Mouse (Mus musculus) gastrocnemius, adult 2 months (tissue): ENCODE data around the gene Mboat7. TPM values are rescaled to one million over a fixed set of nuclear protein-coding genes. Genes with fewer than 3 reads are reported as not detected.
"Not testable (repeated sequence)": the region's sequence is repeated elsewhere in the genome, so short reads cannot be mapped to it uniquely, and the experiment has no call there.

Experiments used
- DNase-seq: peaks from one replicate; pipeline ENCODE4 v3.0.0; 2022
- H3K27ac ChIP-seq: fragments of 200-600 bp; 2 replicates; pipeline ENCODE4 v1.8.1; 2022; ENCODE audit warnings: mild to moderate bottlenecking
- H3K4me3 ChIP-seq: fragments of 200-600 bp; 2 replicates; pipeline ENCODE4 v1.8.1; 2022; ENCODE audit warnings: mild to moderate bottlenecking, moderate library complexity
- CTCF ChIP-seq: fragments of 200-600 bp; IDR thresholded peaks from 2 replicates; pipeline ENCODE4 v1.8.1; 2022; ENCODE audit warnings: antibody characterized with exemption, mild to moderate bottlenecking, moderate library complexity
- intact Hi-C: fragments of 180-260 bp; cut with DNase I; formaldehyde crosslinking; loops from one replicate; pipeline ENCODE4 v1.15.1; 2025
- total RNA-seq, 2 experiments: library from RNA; stranded (reverse); gene quantifications; 2 replicates each; pipeline ENCODE4 v1.2.3; 2021

The Mboat7 gene
- total RNA-seq, 2 experiments from 2014 or later = 8.9 to 10.1 TPM

DNA sequence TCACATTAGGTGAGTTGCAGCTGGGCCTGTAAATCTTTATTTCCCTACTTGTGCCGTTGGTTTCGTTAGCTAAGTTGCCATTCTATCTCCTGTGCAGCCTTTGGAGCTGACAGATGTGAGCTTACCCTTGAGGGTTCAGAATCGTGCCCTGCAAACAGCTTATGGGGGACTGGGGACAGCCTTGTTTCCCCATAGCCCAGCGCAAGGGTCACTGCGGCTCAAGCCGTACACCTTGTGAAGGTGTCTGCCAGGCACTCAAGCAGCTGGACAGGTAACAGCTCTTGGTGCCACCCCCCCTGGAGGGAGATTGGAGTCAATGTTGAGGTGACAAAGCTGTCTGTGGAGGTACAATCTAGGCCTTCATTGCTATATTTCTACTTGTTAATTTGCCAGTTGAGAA is 12.6 kb upstream of the Mboat7 start:
- Histone ChIP-seq H3K27ac (no peak overlapping the region; the same call in 1 of the 2 replicates), H3K4me3 (peak overlapping the region; percentile 83)
- intact Hi-C loops = loop anchor here (10.0 kb wide), 1 partner anchor 729 kb away; no protein-coding TSS in a partner anchor
- no peak for TF ChIP-seq CTCF
- no peak for DNase-seq

DNA sequence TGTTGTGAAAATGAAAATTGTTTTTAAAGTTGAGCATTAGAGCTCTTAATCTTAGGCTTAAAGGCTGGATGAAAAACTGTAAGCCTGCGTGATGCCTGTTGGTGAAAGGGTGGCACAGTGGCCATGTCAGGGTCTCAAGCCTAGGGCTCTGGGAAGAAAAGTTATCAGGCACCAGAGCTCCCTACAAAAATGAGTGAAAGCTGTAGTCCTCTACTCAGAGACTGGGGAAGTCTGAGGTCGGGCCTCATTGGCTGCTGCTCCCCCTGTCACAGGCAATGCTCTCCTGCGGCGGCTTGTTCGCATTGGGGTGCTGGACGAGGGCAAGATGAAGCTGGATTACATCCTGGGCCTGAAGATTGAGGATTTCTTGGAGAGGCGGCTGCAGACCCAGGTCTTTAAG is 12.1 kb upstream of the Mboat7 start:
- intact Hi-C loops = loop anchor here (10.0 kb wide), 1 partner anchor 729 kb away; no protein-coding TSS in a partner anchor
- DNase-seq = not testable (repeated sequence)
- H3K4me3 ChIP-seq = peak overlapping the region; percentile 83
- H3K27ac ChIP-seq = peak overlapping the region; percentile 40; the same call in 1 of the 2 replicates

- H3K27ac ChIP-seq = peak overlapping the region; percentile 95
- intact Hi-C loops = loop anchor here (10.0 kb wide), 1 partner anchor 730 kb away; no protein-coding TSS in a partner anchor
Observed at GRCm38 (mm10) chr7:3704475-3704874, 11.2 kb upstream of the Mboat7 start.

GRCm38 (mm10) chr7:3703879-3704441 is 10.6 kb upstream of the Mboat7 start, which contains the start of gene Rps9:
TSS of gene Rps9 (plus strand) at chr7:3703993.
- peak; percentile 35 for TF ChIP-seq CTCF
- Histone ChIP-seq H3K4me3 (peak within 1 kb of the TSS; percentile 83), H3K27ac (peak within 1 kb of the TSS; percentile 95)
- intact Hi-C loops = loop anchor here (10.0 kb wide), 1 partner anchor 731 kb away; no protein-coding TSS in a partner anchor
- peak; percentile 97 for DNase-seq

More at GRCm38 (mm10) chr7:3704475-3704874, 11.2 kb upstream of the Mboat7 start:
- TF ChIP-seq CTCF = no peak
- no peak for DNase-seq
- H3K4me3 ChIP-seq = peak overlapping the region; percentile 83

DNA sequence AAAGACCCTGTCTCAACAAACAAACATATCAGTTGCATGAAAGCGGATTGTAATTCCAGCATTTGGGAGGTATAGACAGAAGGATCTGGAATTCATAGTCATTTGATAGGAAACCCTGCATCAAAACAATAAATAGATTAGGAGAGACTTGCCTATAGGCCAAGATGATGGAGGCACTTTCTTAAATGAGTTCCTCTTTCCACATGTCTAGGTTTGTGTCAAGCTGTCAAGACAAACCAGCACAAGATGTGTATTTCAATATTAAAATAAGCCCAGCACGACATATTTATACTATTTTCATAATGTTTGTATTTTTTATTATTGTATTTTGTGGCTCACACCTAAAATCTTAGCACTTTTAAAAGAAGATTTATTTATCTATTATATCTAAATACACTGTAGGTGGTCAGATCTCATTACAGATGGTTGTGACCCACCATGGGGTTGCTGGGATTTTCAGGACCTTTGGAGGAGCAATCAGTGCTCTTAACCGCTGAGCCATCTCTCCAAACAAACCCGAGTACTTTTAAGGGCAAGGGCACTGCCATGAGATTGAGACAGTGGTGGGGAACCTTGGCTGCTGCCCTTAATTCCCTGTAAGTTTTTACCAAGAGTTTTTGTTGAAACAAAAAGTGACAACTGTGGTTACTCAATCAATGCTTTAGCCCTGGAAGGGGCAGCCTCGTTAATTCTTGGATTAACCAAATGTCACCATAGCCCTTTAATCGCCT is 10.0 kb upstream of the Mboat7 start:
- H3K27ac ChIP-seq = peak overlapping the region; percentile 95
- no peak for TF ChIP-seq CTCF
- no peak for DNase-seq
- intact Hi-C loops = loop anchor here (10.0 kb wide), 1 partner anchor 731 kb away; no protein-coding TSS in a partner anchor
- peak overlapping the region; percentile 83 for H3K4me3 ChIP-seq

GRCm38 (mm10) chr7:3698471-3698870 is 5.1 kb upstream of the Mboat7 start:
- Histone ChIP-seq H3K4me3 (no peak overlapping the region), H3K27ac (no peak overlapping the region)
- no peak for DNase-seq
- intact Hi-C loops = no loop called here
- no peak for TF ChIP-seq CTCF

DNA sequence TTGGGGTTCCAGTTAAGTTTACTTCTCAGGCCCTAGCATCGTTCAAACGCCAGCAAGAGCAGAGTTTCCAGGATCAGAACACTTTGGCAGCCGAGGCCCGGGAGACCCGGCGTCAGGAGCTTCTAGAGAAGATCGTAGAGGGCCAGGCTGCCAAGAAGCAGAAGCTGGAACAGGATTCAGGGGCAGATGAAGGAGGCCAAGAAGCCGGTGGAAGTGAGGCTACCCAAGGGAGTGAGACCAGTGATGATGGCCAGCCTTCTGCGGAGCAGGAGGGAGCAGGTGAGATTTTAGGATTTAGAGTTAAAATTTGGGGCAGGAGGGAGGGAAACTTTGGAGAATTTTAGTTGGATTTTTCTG is 1.6 kb upstream of the Mboat7 start:
- DNase-seq = peak; percentile 43
- intact Hi-C loops = loop anchor here (5.0 kb wide), 2 partner anchors 48 to 68 kb away; partner anchors contain the start of genes Cnot3, Prpf31 and Tfpt
- H3K4me3 ChIP-seq = peak overlapping the region; percentile 76
- peak overlapping the region; percentile 98 for H3K27ac ChIP-seq

GRCm38 (mm10) chr7:3694076-3694948 is 989 bp upstream of the Mboat7 start:
- peak; percentile 71 for DNase-seq
- peak overlapping the region; percentile 76 for H3K4me3 ChIP-seq
- intact Hi-C loops = loop anchor here (5.0 kb wide), 2 partner anchors 47 to 67 kb away; partner anchors contain the start of genes Cnot3, Prpf31 and Tfpt
- H3K27ac ChIP-seq = peak overlapping the region; percentile 98
- no peak for TF ChIP-seq CTCF

GRCm38 (mm10) chr7:3693809-3694075 is 419 bp upstream of the Mboat7 start:
- no peak for TF ChIP-seq CTCF
- Histone ChIP-seq H3K4me3 (peak overlapping the region; percentile 76), H3K27ac (peak overlapping the region; percentile 98)
- intact Hi-C loops = loop anchor here (2.0 to 5.0 kb wide), 3 partner anchors 29 to 66 kb away; partner anchors contain the start of genes Cnot3, Leng1, Prpf31 and Tfpt
- DNase-seq = no peak

- Histone ChIP-seq H3K27ac (peak within 1 kb of the TSS; percentile 98), H3K4me3 (peak within 1 kb of the TSS; percentile 76)
- intact Hi-C loops = loop anchor here (2.0 to 5.0 kb wide), 3 partner anchors 28 to 65 kb away; partner anchors contain the start of genes Cnot3, Leng1, Prpf31 and Tfpt
- TF ChIP-seq CTCF = no peak; the same call in 1 of the 2 replicates
- no peak for DNase-seq
Observed at GRCm38 (mm10) chr7:3692382-3692986, 839 bp downstream of the Mboat7 start, which contains the start of gene Tsen34. TSS of gene Tsen34 (plus strand) at chr7:3692863.

DNA sequence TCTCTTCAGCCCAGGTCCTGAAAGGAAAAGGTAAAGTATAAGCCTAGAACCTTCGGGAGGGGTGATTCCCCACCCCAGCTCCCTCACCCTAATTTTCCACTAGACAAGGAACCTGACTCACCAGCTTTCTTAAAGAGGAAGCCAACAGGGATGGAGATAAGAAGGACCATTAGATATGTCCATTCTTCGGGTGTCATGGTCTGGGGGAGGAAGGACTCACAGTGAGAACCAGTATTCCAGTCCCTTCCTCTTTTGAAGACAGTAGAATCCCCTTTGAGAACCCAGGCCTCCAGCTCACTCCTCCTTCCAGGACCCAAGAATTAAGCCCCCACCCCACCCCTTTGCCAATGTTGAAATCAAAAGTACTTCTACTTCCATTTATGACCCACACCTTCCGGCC is 1.4 kb downstream of the Mboat7 start:
- intact Hi-C loops = loop anchor here (2.0 to 5.0 kb wide), 3 partner anchors 27 to 65 kb away; partner anchors contain the start of genes Cnot3, Leng1, Prpf31 and Tfpt
- no peak for TF ChIP-seq CTCF
- peak overlapping the region; percentile 98 for H3K27ac ChIP-seq
- DNase-seq = no peak
- H3K4me3 ChIP-seq = peak overlapping the region; percentile 76
